In genomic region chr16:30068041-30069020, GRCm38 (mm10) we compare ENCODE assay signal across 7 mouse cellular contexts. TPM values are rescaled to one million over a fixed set of nuclear protein-coding genes. Genes with fewer than 3 reads are reported as not detected.
A peak's percentile ranks its signal among the peaks of the same experiment; 100 is the strongest.
DNase-seq lines count a peak whose midpoint lies in the region; ATAC-seq and TF ChIP-seq lines count a peak whose summit lies in the region.

No protein-coding gene starts in this region.

- peak overlapping the region; percentile 82 for H3K4me2 ChIP-seq in limb, embryonic 14.5 days (replicated peaks; ENCODE audit: low read depth, low read length, severe bottlenecking)
- peak overlapping the region; percentile 38 for H3K4me2 ChIP-seq in neural tube, embryonic 14.5 days (ENCODE audit: low read depth, low read length)

- H3ac ChIP-seq in C2C12 (ENCODE audit: control insufficient read depth, insufficient read length, low read depth): peak overlapping the region; percentile 67

- TF ChIP-seq POLR2A in limb, embryonic 14.5 days (IDR thresholded peaks at IDR 0.05; ENCODE audit: borderline replicate concordance, extremely low read depth, insufficient read depth, insufficient read length): no peak

- peak; percentile 89 for DNase-seq in 3T3-L1 (ENCODE audit: low read depth, low spot score)
- peak; percentile 89 for DNase-seq in embryonic facial prominence, embryonic 10.5 days (ENCODE audit: low spot score)
- DNase-seq in heart, postnatal 14 days: peak; percentile 32 to 42
- peak; percentile 83 for DNase-seq in limb, embryonic 14.5 days (ENCODE audit: low spot score)
- no peak for DNase-seq in gastrocnemius, postnatal 10 days

- TF ChIP-seq CTCF in C2C12 (IDR thresholded peaks at IDR 0.05; ENCODE audit: control insufficient read depth, insufficient read depth, insufficient read length): no peak

- H3K27me3 ChIP-seq in C2C12 (ENCODE audit: control insufficient read depth, insufficient read depth, insufficient read length): no peaks in the 10 kb centered on the region
- H3K27me3 ChIP-seq in embryonic facial prominence, embryonic 10.5 days (replicated peaks; ENCODE audit: low read depth, poor library complexity, severe bottlenecking): peaks cover 18% of the 10 kb centered on the region
- H3K27me3 ChIP-seq in limb, embryonic 14.5 days (ENCODE audit: control insufficient read depth, insufficient read depth, low read length): no peaks in the 10 kb centered on the region
- 0 out of 2 replicates have a peak, but pooled peaks cover 3% of the 10 kb centered on the region for H3K27me3 ChIP-seq in neural tube, embryonic 14.5 days (ENCODE audit: control insufficient read depth, insufficient read depth, low read length)

- ATAC-seq in limb, embryonic 14.5 days (ENCODE audit: low FRiP score, low read depth): peak; percentile 4; the same call in 1 of the 2 replicates
- no peak for ATAC-seq in neural tube, embryonic 14.5 days (ENCODE audit: low read depth)

- H3K4me1 ChIP-seq in embryonic facial prominence, embryonic 10.5 days: peaks cover 71% of the 10 kb centered on the region
- peaks cover 26% of the 10 kb centered on the region for H3K4me1 ChIP-seq in limb, embryonic 14.5 days (ENCODE audit: control insufficient read depth, insufficient read depth, low read length)
- H3K4me1 ChIP-seq in neural tube, embryonic 14.5 days (ENCODE audit: control insufficient read depth, insufficient read depth, low read length): peaks cover 20% of the 10 kb centered on the region; the same call in 1 of the 2 replicates

- H3K27ac ChIP-seq in embryonic facial prominence, embryonic 10.5 days (replicated peaks): peak overlapping the region; percentile 95
- peak overlapping the region; percentile 78 for H3K27ac ChIP-seq in limb, embryonic 14.5 days (replicated peaks; ENCODE audit: low read depth, low read length)
- no peak overlapping the region for H3K27ac ChIP-seq in neural tube, embryonic 14.5 days (ENCODE audit: low read depth, low read length)

- intact Hi-C loops in heart, postnatal 14 days (cut with DNase I): loop anchor here (5.0 kb wide), 1 partner anchor 426 kb away; no protein-coding TSS in a partner anchor

- H3K36me3 ChIP-seq in C2C12 (ENCODE audit: control insufficient read depth, insufficient read depth): peaks cover 12% of the 10 kb centered on the region
- peaks cover 7% of the 10 kb centered on the region; the same call in 1 of the 2 replicates for H3K36me3 ChIP-seq in embryonic facial prominence, embryonic 10.5 days (replicated peaks)
- H3K36me3 ChIP-seq in limb, embryonic 14.5 days (ENCODE audit: control insufficient read depth, insufficient read depth, low read length): peaks cover 7% of the 10 kb centered on the region
- H3K36me3 ChIP-seq in neural tube, embryonic 14.5 days (ENCODE audit: control insufficient read depth, insufficient read depth, low read length): no peaks in the 10 kb centered on the region

- peaks cover 35% of the 10 kb centered on the region for H3K79me2 ChIP-seq in C2C12 (ENCODE audit: control insufficient read depth, insufficient read depth)

- peak overlapping the region; percentile 45 for H3K9ac ChIP-seq in limb, embryonic 14.5 days (ENCODE audit: low read depth, low read length, severe bottlenecking)
- peak overlapping the region; percentile 2; the same call in 1 of the 2 replicates for H3K9ac ChIP-seq in neural tube, embryonic 14.5 days (replicated peaks; ENCODE audit: low read depth, low read length)

- under 1% methylated on average over 36 of the region's 36 CpGs for WGBS in embryonic facial prominence, embryonic 10.5 days
- under 1% methylated on average over 31 of the region's 36 CpGs for WGBS in limb, embryonic 14.5 days
- 1% methylated on average over 34 of the region's 36 CpGs for WGBS in neural tube, embryonic 14.5 days

- H3K4me3 ChIP-seq in C2C12 (ENCODE audit: insufficient read depth, poor library complexity, severe bottlenecking): peak overlapping the region; percentile 68
- peak overlapping the region; percentile 67 for H3K4me3 ChIP-seq in embryonic facial prominence, embryonic 10.5 days
- H3K4me3 ChIP-seq in limb, embryonic 14.5 days (replicated peaks; ENCODE audit: low read length): peak overlapping the region; percentile 34
- peak overlapping the region; percentile 10; the same call in 1 of the 2 replicates for H3K4me3 ChIP-seq in neural tube, embryonic 14.5 days (ENCODE audit: low read depth, low read length)

- H3K79me3 ChIP-seq in C2C12 (ENCODE audit: low read depth): peaks cover 27% of the 10 kb centered on the region

- no peaks in the 10 kb centered on the region for H3K9me3 ChIP-seq in embryonic facial prominence, embryonic 10.5 days
- no peaks in the 10 kb centered on the region for H3K9me3 ChIP-seq in limb, embryonic 14.5 days (ENCODE audit: control insufficient read depth, low read length)
- no peaks in the 10 kb centered on the region for H3K9me3 ChIP-seq in neural tube, embryonic 14.5 days (ENCODE audit: control insufficient read depth, low read length)

TF ChIP-seq in C2C12, 6 proteins besides CTCF, POLR2A, EP300 and RAD21:
- TF ChIP-seq MYOG (IDR thresholded peaks at IDR 0.05; ENCODE audit: control insufficient read depth, extremely low read depth, insufficient read length) (no peak), CEBPB (IDR thresholded peaks at IDR 0.05; ENCODE audit: low read depth) (no peak), USF1 (IDR thresholded peaks at IDR 0.05; ENCODE audit: low read depth) (no peak), FOSL1 (IDR thresholded peaks at IDR 0.05; ENCODE audit: insufficient read depth, low read length, poor library complexity, severe bottlenecking) (no peak), MAX (IDR thresholded peaks at IDR 0.05) (no peak), MYOD1 (IDR thresholded peaks at IDR 0.05; ENCODE audit: control insufficient read depth, insufficient read length, low read depth) (peak; percentile 9)
TF ChIP-seq in C2C12: peak in this region for 1.

RNA-seq across cellular contexts. Expression of gene Hes1, which starts 4.1 kb away (rescaled TPM):
- 41.9 TPM for polyA plus RNA-seq in C2C12 (2012; fragmentation: generic; extraction: Trizol)
- 43.3 and 47.2 TPM in 2 replicates for polyA plus RNA-seq in embryonic facial prominence, embryonic 10.5 days (2016; fragmentation: Nextera tagmentation; extraction: Ambion mirVana)
- 10 to 100 TPM; 28.9 to 30.9 TPM for total RNA-seq in heart, postnatal 14 days (2021)
- 143 and 188 TPM in 2 replicates for polyA plus RNA-seq in limb, embryonic 14.5 days (2012; rRNA removed)
- 71.9 and 73.4 TPM in 2 replicates for polyA plus RNA-seq in limb, embryonic 14.5 days (2014; fragmentation: Nextera tagmentation; extraction: Ambion mirVana)
- 8.1 and 12.7 TPM in 2 replicates for polyA plus RNA-seq in neural tube, embryonic 14.5 days (2014; fragmentation: Nextera tagmentation; extraction: Ambion mirVana)
- 10 to 100 TPM; 19.1 to 24.6 TPM for total RNA-seq in gastrocnemius, postnatal 10 days (2021)

Comparison
In these comparisons a context has a peak if more than half of its experiments do, and no peak if none do; other contexts are left out.
1. H3K4me3 ChIP-seq: peak in every context shown above with its lines; median percentile 68 in C2C12; 67 in embryonic facial prominence, embryonic 10.5 days; 34 in limb, embryonic 14.5 days; 10 in neural tube, embryonic 14.5 days.